Mouse (Mus musculus) testis, postnatal 14 days (tissue): Measurements from ENCODE around the gene Zfp354b.

Experiments used
- DNase-seq: peaks from one replicate; pipeline ENCODE4 v3.0.0; 2021; ENCODE audit warnings: low spot score

Zfp354b gene

DNA sequence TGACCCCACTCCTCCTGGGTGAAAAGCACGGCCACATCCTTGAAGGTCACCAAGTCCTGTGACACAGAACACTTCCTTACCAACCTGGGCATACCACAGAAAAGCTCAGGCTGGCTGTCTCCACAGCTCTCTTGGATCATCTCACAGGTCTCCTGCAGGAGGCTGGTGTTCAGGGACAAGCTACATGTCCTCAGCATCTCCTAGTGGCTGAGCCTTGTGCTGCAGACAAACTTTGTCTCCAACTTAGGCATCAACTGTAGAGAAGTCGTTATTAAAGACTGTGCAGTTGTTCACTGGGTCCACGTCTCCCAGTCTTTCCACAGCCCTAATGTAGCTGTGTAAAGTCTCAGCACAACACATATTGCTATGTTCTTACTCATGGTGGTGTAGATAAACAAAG, 47.7 kb downstream of the Zfp354b start:
- DNase-seq: no peak

GRCm38 (mm10) chr11:50878641-50879040, 52.8 kb downstream of the Zfp354b start:
- no peak for DNase-seq
